Mouse (Mus musculus): ENCODE measurements around the gene Wnt7b.

Gene Wnt7b

GRCm38 (mm10) chr15:85582356-85582910, at the start of gene Wnt7b:
Gene Wnt7b (minus strand): TSS chr15:85582473.
- no peak for DNase-seq (ENCODE audit: low spot score)

- no peak for DNase-seq (ENCODE audit: low spot score)
These were observed 49.3 kb upstream of the Wnt7b start for GRCm38 (mm10) chr15:85631591-85631990.

- DNase-seq (ENCODE audit: low spot score): no peak
These were observed 47.8 kb upstream of the Wnt7b start for GRCm38 (mm10) chr15:85629924-85630545.

GRCm38 (mm10) chr15:85625666-85626279, 43.5 kb upstream of the Wnt7b start:
- DNase-seq (ENCODE audit: low spot score): no peak

- no peak for DNase-seq (ENCODE audit: low spot score)
These were observed 39.9 kb upstream of the Wnt7b start for GRCm38 (mm10) chr15:85622213-85622612.

GRCm38 (mm10) chr15:85615537-85616100, 33.3 kb upstream of the Wnt7b start:
- no peak for DNase-seq (ENCODE audit: low spot score)

GRCm38 (mm10) chr15:85615075-85615474, 32.8 kb upstream of the Wnt7b start:
- DNase-seq (ENCODE audit: low spot score): no peak

GRCm38 (mm10) chr15:85613358-85614266, 31.3 kb upstream of the Wnt7b start:
- DNase-seq (ENCODE audit: low spot score): no peak

GRCm38 (mm10) chr15:85612660-85613357, 30.5 kb upstream of the Wnt7b start:
- peak; percentile 37 for DNase-seq (ENCODE audit: low spot score)

GRCm38 (mm10) chr15:85611701-85612520, 29.6 kb upstream of the Wnt7b start:
- DNase-seq (ENCODE audit: low spot score): no peak

GRCm38 (mm10) chr15:85610618-85611218, 28.4 kb upstream of the Wnt7b start:
- DNase-seq (ENCODE audit: low spot score): peak; percentile 44

GRCm38 (mm10) chr15:85610120-85610519, 27.8 kb upstream of the Wnt7b start:
- no peak for DNase-seq (ENCODE audit: low spot score)

GRCm38 (mm10) chr15:85609266-85610004, 27.2 kb upstream of the Wnt7b start:
- DNase-seq (ENCODE audit: low spot score): no peak

- no peak for DNase-seq (ENCODE audit: low spot score)
These were observed 23.8 kb upstream of the Wnt7b start for GRCm38 (mm10) chr15:85605962-85606610.

GRCm38 (mm10) chr15:85604938-85605337, 22.7 kb upstream of the Wnt7b start:
- no peak for DNase-seq (ENCODE audit: low spot score)

GRCm38 (mm10) chr15:85604507-85604906, 22.2 kb upstream of the Wnt7b start:
- DNase-seq (ENCODE audit: low spot score): no peak

- DNase-seq (ENCODE audit: low spot score): no peak
These were observed 21.1 kb upstream of the Wnt7b start for GRCm38 (mm10) chr15:85603422-85603821.

- DNase-seq (ENCODE audit: low spot score): no peak
These were observed 20.5 kb upstream of the Wnt7b start for GRCm38 (mm10) chr15:85602733-85603132.

- DNase-seq (ENCODE audit: low spot score): no peak
These were observed 19.7 kb upstream of the Wnt7b start for GRCm38 (mm10) chr15:85602021-85602420.
